Mouse (Mus musculus): ENCODE measurements around the gene Mat2a.
A peak's percentile ranks its signal among the peaks of the same experiment; 100 is the strongest.
"Not testable (repeated sequence)": the region's sequence is repeated elsewhere in the genome, so short reads cannot be mapped to it uniquely, and the experiment has no call there.

Mat2a gene

GRCm38 (mm10) chr6:72454833-72455373 is 15.5 kb upstream of the Mat2a start:
- DNase-seq: no peak

GRCm38 (mm10) chr6:72454072-72454746 is 14.9 kb upstream of the Mat2a start:
- no peak for DNase-seq

GRCm38 (mm10) chr6:72453578-72453977 is 14.2 kb upstream of the Mat2a start:
- no peak for DNase-seq

- no peak for DNase-seq
These were observed 13.0 kb upstream of the Mat2a start for GRCm38 (mm10) chr6:72452329-72452728.

- DNase-seq: not testable (repeated sequence)
These were observed 12.4 kb upstream of the Mat2a start for GRCm38 (mm10) chr6:72451778-72452177.

GRCm38 (mm10) chr6:72447487-72447886 is 8.1 kb upstream of the Mat2a start:
- DNase-seq: no peak

- DNase-seq: no peak
These were observed 5.7 kb upstream of the Mat2a start for GRCm38 (mm10) chr6:72445011-72445410.

GRCm38 (mm10) chr6:72442921-72443604 is 3.7 kb upstream of the Mat2a start:
- DNase-seq: no peak

GRCm38 (mm10) chr6:72440186-72440990 is 1.0 kb upstream of the Mat2a start:
- DNase-seq: peak; percentile 41

- DNase-seq: peak; percentile 88
These were observed 450 bp downstream of the Mat2a start for GRCm38 (mm10) chr6:72438862-72439354.

- DNase-seq: no peak
These were observed 1.1 kb downstream of the Mat2a start for GRCm38 (mm10) chr6:72438226-72438625.

- no peak for DNase-seq
These were observed 7.2 kb downstream of the Mat2a start for GRCm38 (mm10) chr6:72432153-72432552.

GRCm38 (mm10) chr6:72430989-72431921 is 8.1 kb downstream of the Mat2a start:
- DNase-seq: no peak

- DNase-seq: no peak
These were observed 10.1 kb downstream of the Mat2a start for GRCm38 (mm10) chr6:72429061-72429842.

- peak; percentile 68 for DNase-seq
These were observed 11.3 kb downstream of the Mat2a start for GRCm38 (mm10) chr6:72428036-72428435.

- DNase-seq: no peak
These were observed 13.7 kb downstream of the Mat2a start for GRCm38 (mm10) chr6:72425646-72426045.

- no peak for DNase-seq
These were observed 18.5 kb downstream of the Mat2a start for GRCm38 (mm10) chr6:72420901-72421300.

GRCm38 (mm10) chr6:72419806-72420205 is 19.6 kb downstream of the Mat2a start:
- no peak for DNase-seq

- DNase-seq: no peak
These were observed 21.1 kb downstream of the Mat2a start for GRCm38 (mm10) chr6:72418279-72418678.

- DNase-seq: no peak
These were observed 23.2 kb downstream of the Mat2a start for GRCm38 (mm10) chr6:72415964-72416772.

Data from cerebellum, adult 8-10 months (tissue).